Mouse (Mus musculus) monocyte, adult 5-6 weeks (primary cell): ENCODE results near the gene Tnnt2. TPM values are rescaled to one million over a fixed set of nuclear protein-coding genes. Genes with fewer than 3 reads are reported as not detected.

Experiments used
- ATAC-seq: fragments of 153-309, 156-312 bp; replicated peaks from 2 replicates; pipeline ENCODE4 v1.8.0; 2017; ENCODE audit warnings: mild to moderate bottlenecking; ENCODE audit not compliant: low TSS enrichment, insufficient number of reproducible peaks, severe bottlenecking, poor library complexity, low FRiP score
- total RNA-seq: library from RNA; stranded (forward); fragments of 200-1000, 200-491, 200-594 nt; gene quantifications from 3 replicates; pipeline ENCODE4 v1.2.3, GENCODE M21; 2017

The Tnnt2 gene
- total RNA-seq, 1 experiment from 2014 or later, result not detected

- no peak for ATAC-seq
Measured at GRCm38 (mm10) chr1:135889461-135890185, 53.5 kb downstream of the Tnnt2 start.

DNA sequence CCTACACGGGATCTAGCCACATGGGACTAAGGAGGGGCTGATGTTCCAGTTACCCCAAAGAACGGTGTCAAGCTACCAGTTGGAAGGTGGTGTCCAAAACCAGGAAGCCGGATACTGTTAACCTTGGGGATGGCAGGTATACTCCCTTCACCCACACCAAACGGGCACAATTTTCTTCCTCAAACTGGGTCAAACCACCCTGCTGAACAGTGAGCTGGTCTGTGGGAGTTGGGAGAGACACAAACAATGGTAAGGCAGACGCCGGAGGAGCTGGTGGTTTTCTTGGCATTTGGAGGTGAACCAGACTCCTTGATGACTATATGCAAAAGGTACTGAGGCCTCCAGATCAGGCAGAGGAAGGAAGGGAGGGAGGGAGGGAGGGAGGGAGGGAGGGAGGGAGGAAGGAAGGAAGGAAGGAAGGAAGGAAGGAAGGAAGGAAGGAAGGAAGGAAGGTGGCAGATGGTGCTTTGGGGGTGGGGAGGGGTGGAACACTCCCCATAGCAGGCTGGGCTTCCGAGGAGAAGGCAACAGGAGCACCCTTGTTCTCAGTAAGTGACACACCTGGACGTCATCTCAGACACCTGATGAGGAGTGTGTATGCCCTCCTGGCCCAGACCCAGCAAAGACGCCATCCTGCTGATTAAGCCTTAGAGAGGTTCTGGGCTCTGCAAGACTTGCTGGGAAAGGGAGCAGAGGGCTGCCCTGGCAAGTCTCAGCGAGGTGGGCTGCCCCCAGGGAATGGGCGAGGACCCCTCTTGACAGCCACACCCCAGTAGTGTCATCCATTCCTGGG is 55.5 kb downstream of the Tnnt2 start:
- ATAC-seq, result no peak

DNA sequence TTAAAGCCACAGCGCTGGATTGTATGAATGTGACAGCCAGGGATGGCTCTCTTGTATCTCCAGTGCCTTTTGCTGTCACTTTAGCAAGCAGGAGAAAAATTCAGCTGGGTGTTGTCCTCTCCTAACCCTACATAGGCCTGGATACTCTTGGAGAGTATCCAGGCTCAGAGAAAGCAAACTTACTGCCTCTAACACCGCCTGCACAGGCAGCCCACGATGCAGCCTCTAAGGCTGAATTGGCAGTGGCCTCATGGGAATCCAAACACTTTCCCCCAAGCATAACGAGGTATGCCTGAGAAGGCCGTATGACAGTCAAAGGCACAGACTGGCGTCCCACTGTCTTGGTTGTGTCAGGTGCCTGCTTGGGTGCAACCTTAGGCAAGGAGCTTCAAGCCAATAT is 56.1 kb downstream of the Tnnt2 start:
- ATAC-seq, result no peak

- ATAC-seq, result no peak
Measured at GRCm38 (mm10) chr1:135892764-135893163, 56.6 kb downstream of the Tnnt2 start.

DNA sequence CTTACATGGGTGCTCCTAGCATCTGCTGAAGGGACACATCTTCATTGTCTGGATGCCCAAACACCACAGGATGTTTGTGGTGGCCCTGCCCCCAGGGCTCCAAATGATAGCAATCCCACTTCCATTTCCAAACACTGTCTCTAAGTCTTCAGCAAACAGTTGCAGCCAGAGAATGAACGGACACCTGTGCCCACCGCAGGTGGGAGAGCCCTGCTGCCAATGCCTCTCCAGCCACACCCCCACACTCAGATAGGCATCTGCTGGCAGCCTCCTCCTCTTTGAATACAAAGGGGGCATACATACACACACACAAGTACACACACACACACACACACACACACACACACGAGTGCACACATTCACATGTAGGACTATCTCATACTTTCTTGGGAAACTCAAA is 57.2 kb downstream of the Tnnt2 start:
- ATAC-seq, result no peak

DNA sequence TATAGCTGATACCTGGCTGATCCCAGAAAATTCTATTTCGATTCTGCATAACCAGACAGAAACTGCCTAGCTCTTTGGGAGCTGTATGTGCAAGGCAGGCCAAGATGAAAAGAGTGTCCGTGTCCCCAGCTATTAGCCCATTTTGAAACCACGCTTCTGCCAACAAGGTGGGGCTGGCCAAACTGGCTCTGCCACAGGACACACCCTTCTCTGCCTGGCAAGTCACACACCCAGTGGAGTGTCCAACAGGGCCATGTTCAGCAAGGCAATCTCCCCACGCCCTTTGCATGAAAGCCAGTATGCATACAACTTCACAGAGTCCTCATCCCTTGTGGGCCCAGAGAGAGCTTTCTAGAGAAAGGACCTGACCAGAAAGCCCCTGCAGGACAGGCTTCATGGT is 59.2 kb downstream of the Tnnt2 start:
- ATAC-seq, result no peak

DNA sequence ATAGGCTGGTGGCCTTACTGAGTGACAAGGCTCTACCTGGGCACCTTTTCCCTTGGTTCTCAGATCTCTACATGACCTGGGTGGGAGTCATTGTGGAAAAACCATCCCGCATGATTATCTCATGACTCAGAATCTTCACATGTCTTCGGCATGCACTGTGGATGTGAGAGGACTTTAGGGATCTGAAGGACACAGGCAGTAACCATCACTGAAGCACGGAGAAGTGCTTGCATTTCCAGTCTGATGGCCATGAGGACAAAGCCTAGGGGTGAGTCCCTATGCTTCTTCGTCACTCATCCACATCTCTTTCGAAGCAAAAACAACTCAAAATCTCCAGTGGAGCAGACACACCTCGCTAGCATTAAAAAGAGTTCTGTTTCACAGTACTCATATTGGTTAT is 63.1 kb downstream of the Tnnt2 start:
- no peak for ATAC-seq

- no peak for ATAC-seq
Measured at GRCm38 (mm10) chr1:135899991-135900515, 63.9 kb downstream of the Tnnt2 start.

Other genes starting within 250 kb of the Tnnt2 start
- gene Nav1, start 229.1 kb upstream of the Tnnt2 start, total RNA-seq, result 7.2 to 18.3 TPM (median 8.5 TPM) in 3 replicates
- gene Csrp1, start 116.3 kb upstream of the Tnnt2 start, total RNA-seq, result 25.1 to 38.6 TPM (median 32.4 TPM) in 3 replicates
- 0.39 to 7.4 TPM (median 1.4 TPM) in 3 replicates for gene Phlda3, start 70.2 kb upstream of the Tnnt2 start, total RNA-seq
- 0.97 to 3.4 TPM in 2 of 3 replicates, not detected in the other for gene Tnni1, start 56.9 kb upstream of the Tnnt2 start, total RNA-seq
- 0.29 TPM in 1 of 3 replicates, not detected in the others for gene Lad1, start 17.8 kb upstream of the Tnnt2 start, total RNA-seq
- not detected in 3 replicates for gene Pkp1, start 82.9 kb downstream of the Tnnt2 start, total RNA-seq
- gene Igfn1, start 170.0 kb downstream of the Tnnt2 start, total RNA-seq, result not detected in 3 replicates
- gene Tmem9, start 171.8 kb downstream of the Tnnt2 start, total RNA-seq, result 1.6 to 7.8 TPM (median 2.7 TPM) in 3 replicates
- not detected in 3 replicates for gene Ascl5, start 214.4 kb downstream of the Tnnt2 start, total RNA-seq
- 0.64 to 1.6 TPM (median 1.1 TPM) in 3 replicates for gene Cacna1s, start 216.4 kb downstream of the Tnnt2 start, total RNA-seq